Mouse (Mus musculus) adrenal gland, adult 8-10 months (tissue): Measurements from ENCODE around the gene Alkbh4. TPM values are rescaled to one million over a fixed set of nuclear protein-coding genes. Genes with fewer than 3 reads are reported as not detected.

Experiments used
- DNase-seq: peaks from one replicate; pipeline ENCODE4 v3.0.0; 2022
- microRNA-seq, 2 experiments: library from miRNA; unstranded; fragments of <30 nt; microRNA quantifications; one replicate each; pipeline ENCODE4 v1.2.0; 2022
- total RNA-seq, 4 experiments: library from RNA; stranded (reverse); gene quantifications; 2 replicates each; pipeline ENCODE4 v1.2.4; 2022

Alkbh4 gene
- total RNA-seq, 4 experiments from 2014 or later = 8.3 to 11.1 (median 8.7) TPM

- no peak for DNase-seq
Measured at GRCm38 (mm10) chr5:136182049-136182448, 46.1 kb downstream of the Alkbh4 start.

DNA sequence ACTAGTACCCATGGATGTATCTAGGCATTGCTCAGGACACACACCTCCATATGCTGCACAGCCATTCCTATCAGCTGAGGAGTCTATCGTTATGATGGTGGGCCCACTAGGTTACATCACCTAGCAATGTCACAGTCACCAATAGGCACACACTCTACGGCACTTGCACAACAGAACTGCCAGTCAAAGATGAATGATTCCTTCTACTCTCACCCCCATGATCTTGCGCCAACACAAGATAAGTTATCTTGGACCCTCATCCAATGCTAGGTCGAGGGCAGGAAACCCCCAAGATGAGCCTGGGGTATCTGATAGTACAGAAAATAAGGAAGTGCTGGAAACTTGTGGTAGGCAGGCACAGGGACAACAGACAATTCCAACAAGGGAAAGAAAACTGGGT is 46.9 kb downstream of the Alkbh4 start:
- no peak for DNase-seq

- no peak for DNase-seq
Measured at GRCm38 (mm10) chr5:136183766-136184165, 47.8 kb downstream of the Alkbh4 start.

DNA sequence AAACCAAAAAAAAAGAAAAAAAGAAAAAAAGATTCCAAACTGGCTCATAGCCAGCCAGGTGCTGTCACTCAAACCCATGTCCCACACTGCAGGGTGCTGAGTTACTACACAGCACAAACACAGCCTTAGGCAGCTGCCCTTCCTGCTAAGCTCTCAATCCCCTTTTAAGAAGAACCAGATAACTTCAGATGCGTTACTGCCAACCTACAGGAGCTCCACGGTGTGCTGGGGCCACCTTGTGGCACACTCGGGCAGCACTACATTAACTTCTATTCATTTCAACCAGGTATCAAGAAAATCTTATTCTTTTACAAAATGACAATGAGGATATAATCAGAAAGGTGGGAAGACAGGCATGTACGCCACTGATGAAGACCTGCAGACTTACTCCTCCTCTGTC is 50.8 kb downstream of the Alkbh4 start:
- no peak for DNase-seq

Small RNA genes lying within 50 kb of the gene (microRNA-seq; reads per million reads assigned to microRNA genes)
- 1.2 to 2.0 reads per million in 2 experiments for gene Mir7035

Other genes with a start within 250 kb of the Alkbh4 start
- 100 to 1,000 TPM; 113 to 288 (median 256) TPM for gene Hspb1, start 248.2 kb upstream of the Alkbh4 start, total RNA-seq
- gene Ywhag, start 201.5 kb upstream of the Alkbh4 start, total RNA-seq = 100 to 1,000 TPM; 434 to 601 (median 481) TPM
- gene Ssc4d, start 161.6 kb upstream of the Alkbh4 start, total RNA-seq = 10 to 100 TPM in 1 of 4 experiments, 1 to 10 TPM in 3; 4.5 to 15.0 (median 7.8) TPM
- not detected for gene Zp3, start 156.0 kb upstream of the Alkbh4 start, total RNA-seq
- 10 to 100 TPM; 13.0 to 17.6 (median 16.9) TPM for gene Dtx2, start 141.3 kb upstream of the Alkbh4 start, total RNA-seq
- gene Upk3b, start 97.7 kb upstream of the Alkbh4 start, total RNA-seq = 1 to 10 TPM; 2.8 to 6.9 (median 5.4) TPM
- under 1 TPM in 1 of 4 experiments, not detected in 3; 0.41 TPM for gene Upk3bl, start 81.7 kb upstream of the Alkbh4 start, total RNA-seq
- gene Rasa4, start 52.2 kb upstream of the Alkbh4 start, total RNA-seq = 10 to 100 TPM; 15.0 to 39.0 (median 29.5) TPM
- 10 to 100 TPM; 74.7 to 93.5 (median 85.9) TPM for gene Polr2j, start 19.5 kb upstream of the Alkbh4 start, total RNA-seq
- 10 to 100 TPM; 10.8 to 21.6 (median 14.9) TPM for gene Lrwd1, start 72 bp upstream of the Alkbh4 start, total RNA-seq
- 1 to 10 TPM; 2.5 to 5.7 (median 4.6) TPM for gene Orai2, start 34.6 kb downstream of the Alkbh4 start, total RNA-seq
- gene Prkrip1, start 62.8 kb downstream of the Alkbh4 start, total RNA-seq = 10 to 100 TPM; 28.2 to 37.8 (median 33.4) TPM
- 10 to 100 TPM in 2 of 4 experiments, 1 to 10 TPM in 2; 7.2 to 14.9 (median 11.4) TPM for gene Sh2b2, start 110.4 kb downstream of the Alkbh4 start, total RNA-seq